Mouse (Mus musculus) E14TG2a.4 (cell line): ENCODE measurements around the gene Col13a1.

Experiments used
- H3K27me3 ChIP-seq: 2 replicates; pipeline ENCODE4 v1.6.1; 2014; ENCODE audit warnings: low read length, control low read depth; ENCODE audit not compliant: insufficient read depth
- H3K36me3 ChIP-seq: 2 replicates; pipeline ENCODE4 v1.6.1; 2014; ENCODE audit warnings: low read length, control low read depth; ENCODE audit not compliant: insufficient read depth
- H3K4me1 ChIP-seq: replicated peaks from 2 replicates; pipeline ENCODE4 v1.6.1; 2014; ENCODE audit warnings: low read depth, low read length, control low read depth
- H3K4me3 ChIP-seq: replicated peaks from 2 replicates; pipeline ENCODE4 v1.5.1; 2014; ENCODE audit warnings: mild to moderate bottlenecking, low read length
- H3K9me3 ChIP-seq: 2 replicates; pipeline ENCODE4 v1.6.1; 2014; ENCODE audit warnings: low read length, control low read depth
- CTCF ChIP-seq: conservative IDR thresholded peaks from 2 replicates; pipeline ENCODE4 v1.5.1; 2014; ENCODE audit warnings: low read length
- NANOG ChIP-seq: IDR thresholded peaks from 2 replicates; pipeline ENCODE4 v1.6.1; 2014; ENCODE audit warnings: borderline replicate concordance, low read length, mixed read lengths
- POU5F1 ChIP-seq: IDR thresholded peaks from 2 replicates; pipeline ENCODE4 v1.6.1; 2014; ENCODE audit warnings: low read length, borderline replicate concordance

Gene Col13a1

DNA sequence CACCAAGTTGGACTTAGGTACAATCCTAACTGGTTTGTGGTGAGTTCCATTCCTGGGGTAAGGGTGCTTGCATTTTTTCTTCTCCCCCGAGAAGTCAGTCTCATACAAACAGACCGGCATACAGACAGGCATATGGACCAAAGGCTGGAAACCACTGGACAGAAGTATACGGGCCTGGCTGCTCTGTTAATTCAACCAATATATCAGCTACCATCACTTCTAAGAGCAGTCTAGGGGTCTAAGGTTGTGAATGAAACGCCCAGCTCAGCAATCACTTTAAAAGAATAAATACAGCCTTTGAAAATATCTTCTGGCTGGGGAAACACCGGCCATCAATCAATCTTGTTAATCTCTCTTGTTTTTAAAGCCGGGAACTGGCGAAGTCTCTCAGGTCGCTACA, 183.4 kb downstream of the Col13a1 start:
- no peaks in the 10 kb centered on the region for H3K36me3 ChIP-seq
- no peaks in the 10 kb centered on the region for H3K27me3 ChIP-seq
- H3K4me1 ChIP-seq = peaks cover 58% of the 10 kb centered on the region
- TF ChIP-seq POU5F1 (no peak), CTCF (no peak), NANOG (no peak)
- H3K9me3 ChIP-seq = peaks cover 11% of the 10 kb centered on the region; the same call in 1 of the 2 replicates
- H3K4me3 ChIP-seq = peak overlapping the region; percentile 18; the same call in 1 of the 2 replicates

DNA sequence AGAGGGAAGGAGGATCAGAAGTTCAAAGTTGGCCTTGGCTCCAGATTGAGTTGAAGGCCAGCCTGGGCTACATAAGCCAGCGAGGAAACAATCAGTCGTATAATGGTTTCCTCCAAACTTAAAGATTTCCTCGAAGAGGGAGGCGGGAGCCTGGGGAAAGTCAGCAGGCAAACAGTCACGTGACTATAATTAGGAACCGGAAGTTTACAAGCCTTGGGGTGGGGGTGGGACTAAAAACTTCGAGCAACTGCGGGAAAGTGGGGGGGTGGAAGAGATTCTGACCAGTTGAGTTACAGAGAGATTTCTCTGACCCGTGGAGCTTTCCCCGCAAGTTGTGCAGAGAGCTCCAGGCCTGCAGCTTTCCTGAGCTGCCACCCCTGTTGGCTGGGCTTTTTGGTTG, 183.9 kb downstream of the Col13a1 start:
- TF ChIP-seq POU5F1 = no peak
- no peak for TF ChIP-seq NANOG
- no peak for TF ChIP-seq CTCF
- H3K4me3 ChIP-seq = peak overlapping the region; percentile 18; the same call in 1 of the 2 replicates
- no peaks in the 10 kb centered on the region for H3K27me3 ChIP-seq
- H3K9me3 ChIP-seq = peaks cover 6% of the 10 kb centered on the region; the same call in 1 of the 2 replicates
- peaks cover 63% of the 10 kb centered on the region for H3K4me1 ChIP-seq
- no peaks in the 10 kb centered on the region for H3K36me3 ChIP-seq

DNA sequence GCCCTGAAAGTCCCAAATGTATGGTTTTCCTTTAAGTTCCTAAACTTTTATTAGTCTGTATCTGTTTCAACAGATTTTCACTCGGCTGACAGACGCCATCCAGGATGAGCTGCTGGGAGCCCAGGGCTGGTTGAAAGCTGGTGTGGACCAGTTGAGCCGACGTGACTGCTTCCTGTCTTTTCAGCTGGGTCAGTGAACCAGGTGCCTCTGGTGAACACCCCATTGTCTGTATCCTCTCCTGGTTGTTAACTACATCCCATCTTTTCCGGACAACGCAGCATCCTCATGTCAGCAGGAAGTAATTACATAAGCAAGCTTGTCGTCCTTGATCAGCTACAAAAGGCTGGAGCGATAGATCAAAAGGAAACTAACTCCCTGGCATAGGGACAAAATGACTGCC, 185.9 kb downstream of the Col13a1 start:
- H3K9me3 ChIP-seq = peaks cover 10% of the 10 kb centered on the region
- H3K27me3 ChIP-seq = no peaks in the 10 kb centered on the region
- TF ChIP-seq CTCF = no peak
- no peak for TF ChIP-seq POU5F1
- TF ChIP-seq NANOG = peak; percentile 31; the same call in 1 of the 2 replicates
- no peaks in the 10 kb centered on the region for H3K36me3 ChIP-seq
- no peak overlapping the region for H3K4me3 ChIP-seq
- H3K4me1 ChIP-seq = peaks cover 82% of the 10 kb centered on the region

DNA sequence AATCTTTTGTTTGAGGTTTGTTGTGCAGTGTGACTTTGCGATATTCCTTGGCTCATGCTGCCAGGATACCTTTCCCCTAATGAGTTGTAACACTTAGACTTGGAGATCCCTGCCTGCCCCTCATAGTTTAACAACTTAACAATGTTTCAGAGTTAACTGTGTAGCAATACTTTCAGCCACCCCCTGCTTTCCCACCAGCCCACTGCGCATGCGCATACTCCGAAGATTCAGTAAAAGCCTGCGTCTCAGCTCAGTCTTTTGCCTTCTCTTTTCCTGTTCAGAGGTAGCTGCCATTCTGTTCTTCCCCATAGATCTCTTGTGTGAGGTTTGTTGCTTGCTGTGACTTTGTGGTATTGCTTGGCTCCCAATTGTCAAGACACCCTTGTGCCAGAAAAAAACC, 190.4 kb downstream of the Col13a1 start:
- TF ChIP-seq NANOG = no peak
- TF ChIP-seq POU5F1 = 0 out of 2 replicates have a peak, but pooled peaks have one; percentile 19
- no peak for TF ChIP-seq CTCF
- H3K27me3 ChIP-seq = peaks cover 28% of the 10 kb centered on the region
- H3K4me1 ChIP-seq = peaks cover 93% of the 10 kb centered on the region
- H3K9me3 ChIP-seq = peaks cover 10% of the 10 kb centered on the region
- no peak overlapping the region for H3K4me3 ChIP-seq
- H3K36me3 ChIP-seq = no peaks in the 10 kb centered on the region
